Mouse (Mus musculus) lung, postnatal 0 days (tissue): ENCODE data around the gene Picalm. TPM values are rescaled to one million over a fixed set of nuclear protein-coding genes. Genes with fewer than 3 reads are reported as not detected.

ENCODE experiments used
- ATAC-seq: fragments of 200-750 bp; cut with Nextera tagmentation; 2 replicates; pipeline ENCODE4 v1.8.0; 2017; ENCODE audit warnings: moderate library complexity
- DNase-seq: peaks from one replicate; pipeline ENCODE4 v3.0.0-alpha.2; 2016; ENCODE audit warnings: low spot score
- H3K27ac ChIP-seq: fragments of 300-500 bp; sonication (generic); 2 replicates; pipeline ENCODE4 v1.5.1; 2014; ENCODE audit warnings: antibody characterized with exemption, mild to moderate bottlenecking, low read length, mixed read lengths
- H3K27me3 ChIP-seq: fragments of 300-500 bp; sonication (generic); replicated peaks from 2 replicates; pipeline ENCODE4 v1.6.1; 2014; ENCODE audit warnings: low read length, mixed read lengths; ENCODE audit not compliant: insufficient read depth
- H3K36me3 ChIP-seq: fragments of 300-500 bp; sonication (generic); 2 replicates; pipeline ENCODE4 v1.6.1; 2014; ENCODE audit warnings: low read length, mixed read lengths; ENCODE audit not compliant: insufficient read depth
- H3K4me1 ChIP-seq: fragments of 300-500 bp; sonication (generic); 2 replicates; pipeline ENCODE4 v1.6.1; 2014; ENCODE audit warnings: antibody characterized with exemption, low read depth, low read length, mixed read lengths; ENCODE audit not compliant: insufficient read depth
- H3K4me2 ChIP-seq: fragments of 300-500 bp; sonication (generic); replicated peaks from 2 replicates; pipeline ENCODE4 v1.6.1; 2014; ENCODE audit warnings: low read depth, mild to moderate bottlenecking, low read length, moderate library complexity, mixed read lengths
- H3K4me3 ChIP-seq: fragments of 300-500 bp; sonication (generic); 2 replicates; pipeline ENCODE4 v1.5.1; 2014; ENCODE audit warnings: low read depth, low read length
- H3K9ac ChIP-seq: fragments of 300-500 bp; sonication (generic); replicated peaks from 2 replicates; pipeline ENCODE4 v1.6.1; 2014; ENCODE audit warnings: low read depth, mild to moderate bottlenecking
- H3K9me3 ChIP-seq: fragments of 300-500 bp; sonication (generic); 2 replicates; pipeline ENCODE4 v1.6.1; 2016; ENCODE audit warnings: low read length, mixed read lengths
- EP300 ChIP-seq: IDR thresholded peaks from 2 replicates; pipeline ENCODE4 v1.6.1; 2016; ENCODE audit warnings: antibody characterized with exemption, mild to moderate bottlenecking, control low read depth
- WGBS: fragments of 180-500 bp; shearing (Covaris S2); extraction: QIAGEN DNeasy Blood & Tissue Kit; methylation state at CpG from one replicate; pipeline ENCODE4 v1.1.7; 2014; 5-methylcytosine and 5-hydroxymethylcytosine counted together
- polyA plus RNA-seq: library from polyadenylated mRNA; unstranded; fragments of >200 nt; fragmentation: Nextera tagmentation; extraction: Ambion mirVana; gene quantifications from 2 replicates; pipeline ENCODE4 v1.2.1, GENCODE M21; 2015

The Picalm gene
- polyA plus RNA-seq, 1 experiment from 2014 or later: 52.0 TPM

DNA sequence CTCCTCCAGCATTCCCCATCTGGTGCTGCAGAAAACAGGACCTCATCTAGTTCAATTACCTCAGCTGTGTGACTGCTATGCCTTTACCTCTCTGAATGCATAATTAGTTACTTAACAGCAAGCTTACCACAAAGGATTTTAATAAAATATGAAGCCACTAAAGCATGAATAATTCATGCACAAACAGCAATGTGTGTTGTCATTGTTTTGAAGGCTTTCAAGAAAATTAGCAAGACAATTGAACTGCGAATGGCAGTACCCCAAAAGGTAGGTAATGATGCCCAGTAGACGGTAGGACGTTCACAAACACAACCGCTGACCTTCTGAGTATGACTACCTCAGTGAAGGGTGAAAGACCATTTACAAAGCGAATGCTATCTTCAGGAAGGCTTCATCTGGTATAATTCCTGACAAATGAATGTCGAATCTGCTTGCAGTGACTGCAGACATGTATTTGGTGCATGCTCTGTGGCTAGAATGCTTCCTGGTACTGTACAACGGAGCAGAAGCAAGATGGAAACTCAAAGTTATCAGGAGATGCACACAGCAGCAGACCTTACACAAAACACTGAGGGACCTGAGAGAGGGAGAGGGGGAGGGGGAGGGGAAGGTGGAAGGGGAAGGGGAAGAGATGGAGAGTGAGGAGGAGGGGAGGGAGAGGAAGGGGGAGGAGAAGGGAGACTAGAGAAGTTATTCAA, 132.0 kb downstream of the Picalm start:
- no peak overlapping the region for H3K9ac ChIP-seq
- H3K27ac ChIP-seq: no peak overlapping the region
- 40% methylated on average over 7 of the region's 7 CpGs for WGBS
- H3K4me1 ChIP-seq: no peaks in the 10 kb centered on the region
- no peak for ATAC-seq
- no peaks in the 10 kb centered on the region for H3K27me3 ChIP-seq
- no peak overlapping the region for H3K4me2 ChIP-seq
- DNase-seq: no peak
- no peak for TF ChIP-seq EP300
- no peaks in the 10 kb centered on the region for H3K36me3 ChIP-seq
- H3K4me3 ChIP-seq: no peak overlapping the region
- H3K9me3 ChIP-seq: no peaks in the 10 kb centered on the region

Other genes with a start within 250 kb of the Picalm start
- 1.2 and 1.4 TPM in 2 replicates for gene Ccdc81, start 226.6 kb upstream of the Picalm start, polyA plus RNA-seq
- 70.6 and 78.0 TPM in 2 replicates for gene Hikeshi, start 189.0 kb upstream of the Picalm start, polyA plus RNA-seq
- 35.6 and 36.1 TPM in 2 replicates for gene Eed, start 149.2 kb upstream of the Picalm start, polyA plus RNA-seq
- 0.57 and 0.64 TPM in 2 replicates for gene Ccdc83, start 135.6 kb downstream of the Picalm start, polyA plus RNA-seq
- gene Sytl2, start 172.0 kb downstream of the Picalm start, polyA plus RNA-seq: 7.4 and 8.0 TPM in 2 replicates